Mouse (Mus musculus): ENCODE results near the gene Tmem125. TPM values are rescaled to one million over a fixed set of nuclear protein-coding genes. Genes with fewer than 3 reads are reported as not detected.

Tmem125 gene
- polyA plus RNA-seq, 1 experiment = 47.5 TPM

DNA sequence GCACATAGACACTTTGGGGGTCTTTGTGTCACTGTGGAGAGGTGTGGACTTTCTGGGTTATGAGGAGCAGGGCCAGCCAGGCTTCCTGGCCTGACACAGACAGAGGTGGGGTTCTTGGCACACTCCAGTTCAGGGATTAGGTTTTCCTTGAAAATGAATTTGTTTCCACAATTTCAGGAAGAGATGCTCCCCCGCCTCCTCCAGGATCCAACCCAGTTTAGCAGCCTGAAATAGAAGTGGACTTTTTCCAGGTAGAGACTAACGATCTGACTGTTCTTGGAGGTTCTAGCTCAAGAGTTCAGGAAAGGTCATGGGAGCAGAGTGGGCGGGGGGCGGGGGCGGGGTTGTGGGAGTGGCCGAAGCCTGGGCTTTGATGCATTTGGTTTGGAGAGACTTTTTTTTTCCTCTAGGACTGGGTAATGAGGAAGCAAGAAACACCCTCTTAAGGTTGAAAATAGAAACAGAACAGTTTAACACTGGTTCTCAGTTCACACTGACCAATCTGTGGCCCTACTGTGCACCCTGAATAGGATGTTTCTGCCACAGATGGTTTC is 43.6 kb downstream of the Tmem125 start:
- Histone ChIP-seq H3K4me1 (ENCODE audit: control insufficient read depth, insufficient read depth, low read length) (peaks cover 4% of the 10 kb centered on the region; the same call in 1 of the 2 replicates), H3K4me3 (replicated peaks; ENCODE audit: extremely low read depth, low read depth, low read length) (no peak overlapping the region)
- TF ChIP-seq CTCF (IDR thresholded peaks at IDR 0.05; ENCODE audit: insufficient read depth, low read length) = no peak
- no peak for TF ChIP-seq POLR2A (IDR thresholded peaks at IDR 0.05; ENCODE audit: borderline replicate concordance, extremely low read depth, low read depth, low read length)
- 41% methylated on average over 6 of the region's 6 CpGs for WGBS
- DNase-seq = no peak

Other genes with a start within 250 kb of the Tmem125 start
- gene Szt2, start 134.8 kb downstream of the Tmem125 start, polyA plus RNA-seq (2012; rRNA removed) = 48.5 and 54.4 TPM in 2 replicates
- 20.8 and 38.4 TPM in 2 replicates for gene Med8, start 134.7 kb downstream of the Tmem125 start, polyA plus RNA-seq (2012; rRNA removed)
- gene Elovl1, start 116.0 kb downstream of the Tmem125 start, polyA plus RNA-seq (2012; rRNA removed) = 978 and 1,062 TPM in 2 replicates
- 6.1 and 10.1 TPM in 2 replicates for gene Cdc20, start 106.7 kb downstream of the Tmem125 start, polyA plus RNA-seq (2012; rRNA removed)
- gene Mpl, start 86.5 kb downstream of the Tmem125 start, polyA plus RNA-seq (2012; rRNA removed) = 1.1 and 1.8 TPM in 2 replicates
- 245 and 308 TPM in 2 replicates for gene Tie1, start 54.0 kb downstream of the Tmem125 start, polyA plus RNA-seq (2012; rRNA removed)
- 17.0 and 17.7 TPM in 2 replicates for gene 2610528J11Rik, start 17.0 kb downstream of the Tmem125 start, polyA plus RNA-seq (2012; rRNA removed)
- gene Cfap57, start 76.7 kb upstream of the Tmem125 start, polyA plus RNA-seq (2012; rRNA removed) = 1.3 and 2.5 TPM in 2 replicates
- 19.7 and 21.6 TPM in 2 replicates for gene Ebna1bp2, start 76.8 kb upstream of the Tmem125 start, polyA plus RNA-seq (2012; rRNA removed)
- not detected in 2 replicates for gene Olfr62, start 114.9 kb upstream of the Tmem125 start, polyA plus RNA-seq (2012; rRNA removed)
- gene Olfr1342, start 148.7 kb upstream of the Tmem125 start, polyA plus RNA-seq (2012; rRNA removed) = 7.2 and 12.8 TPM in 2 replicates
- gene Olfr1341, start 159.5 kb upstream of the Tmem125 start, polyA plus RNA-seq (2012; rRNA removed) = not detected in 2 replicates
- not detected in 2 replicates for gene Olfr1340, start 176.1 kb upstream of the Tmem125 start, polyA plus RNA-seq (2012; rRNA removed)
- not detected in 2 replicates for gene Olfr1339, start 188.1 kb upstream of the Tmem125 start, polyA plus RNA-seq (2012; rRNA removed)
- gene Olfr1338, start 214.7 kb upstream of the Tmem125 start, polyA plus RNA-seq (2012; rRNA removed) = not detected in 2 replicates
- not detected in 2 replicates for gene Olfr1337, start 238.5 kb upstream of the Tmem125 start, polyA plus RNA-seq (2012; rRNA removed)

Measured in lung, adult 2 months (tissue).